Mouse (Mus musculus): ENCODE measurements around the gene Nudt14. TPM values are rescaled to one million over a fixed set of nuclear protein-coding genes. Genes with fewer than 3 reads are reported as not detected.
A peak's percentile ranks its signal among the peaks of the same experiment; 100 is the strongest.

The Nudt14 gene
- polyA plus RNA-seq, 1 experiment: 66.1 TPM

- 67% methylated on average over 7 of the region's 7 CpGs for WGBS
- Histone ChIP-seq H3K27me3 (replicated peaks; ENCODE audit: control insufficient read depth, insufficient read depth, low read length) (no peaks in the 10 kb centered on the region), H3K4me1 (ENCODE audit: control insufficient read depth, insufficient read depth, low read length) (no peaks in the 10 kb centered on the region), H3K27ac (ENCODE audit: insufficient read depth, low read depth, low read length) (0 out of 2 replicates have a peak overlapping the region, but pooled peaks have one; percentile 4), H3K4me3 (ENCODE audit: insufficient read depth, low read depth, low read length) (no peak overlapping the region), H3K36me3 (ENCODE audit: control insufficient read depth, insufficient read depth, low read length) (peaks cover 7% of the 10 kb centered on the region)
- no peak for DNase-seq
- TF ChIP-seq CTCF (conservative IDR thresholded peaks at IDR 0.05; ENCODE audit: insufficient read depth, insufficient read length, low read depth, low read length): no peak
- TF ChIP-seq POLR2A (IDR thresholded peaks at IDR 0.05; ENCODE audit: low read depth, low read length): no peak
Measured at GRCm38 (mm10) chr12:112961428-112961827, 19.5 kb upstream of the Nudt14 start.

GRCm38 (mm10) chr12:112959421-112959820 lies 17.5 kb upstream of the Nudt14 start:
- Histone ChIP-seq H3K36me3 (ENCODE audit: control insufficient read depth, insufficient read depth, low read length) (peaks cover 6% of the 10 kb centered on the region), H3K4me1 (ENCODE audit: control insufficient read depth, insufficient read depth, low read length) (no peaks in the 10 kb centered on the region), H3K4me3 (ENCODE audit: insufficient read depth, low read depth, low read length) (no peak overlapping the region), H3K27ac (ENCODE audit: insufficient read depth, low read depth, low read length) (no peak overlapping the region), H3K27me3 (replicated peaks; ENCODE audit: control insufficient read depth, insufficient read depth, low read length) (no peaks in the 10 kb centered on the region)
- TF ChIP-seq POLR2A (IDR thresholded peaks at IDR 0.05; ENCODE audit: low read depth, low read length) (no peak), CTCF (conservative IDR thresholded peaks at IDR 0.05; ENCODE audit: insufficient read depth, insufficient read length, low read depth, low read length) (no peak)
- no peak for DNase-seq
- 82% methylated on average over 8 of the region's 8 CpGs for WGBS

GRCm38 (mm10) chr12:112958303-112958702 lies 16.4 kb upstream of the Nudt14 start:
- WGBS: 30% methylated on average over 4 of the region's 4 CpGs
- no peaks in the 10 kb centered on the region for H3K4me1 ChIP-seq (ENCODE audit: control insufficient read depth, insufficient read depth, low read length)
- peaks cover 3% of the 10 kb centered on the region for H3K36me3 ChIP-seq (ENCODE audit: control insufficient read depth, insufficient read depth, low read length)
- no peaks in the 10 kb centered on the region for H3K27me3 ChIP-seq (replicated peaks; ENCODE audit: control insufficient read depth, insufficient read depth, low read length)
- no peak overlapping the region for H3K4me3 ChIP-seq (ENCODE audit: insufficient read depth, low read depth, low read length)
- H3K27ac ChIP-seq (ENCODE audit: insufficient read depth, low read depth, low read length): no peak overlapping the region
- no peak for TF ChIP-seq POLR2A (IDR thresholded peaks at IDR 0.05; ENCODE audit: low read depth, low read length)
- TF ChIP-seq CTCF (conservative IDR thresholded peaks at IDR 0.05; ENCODE audit: insufficient read depth, insufficient read length, low read depth, low read length): peak; percentile 52; the same call in 1 of the 2 replicates
- DNase-seq: peak; percentile 47

GRCm38 (mm10) chr12:112955800-112956199 lies 13.9 kb upstream of the Nudt14 start:
- Histone ChIP-seq H3K27me3 (replicated peaks; ENCODE audit: control insufficient read depth, insufficient read depth, low read length) (no peaks in the 10 kb centered on the region), H3K4me1 (ENCODE audit: control insufficient read depth, insufficient read depth, low read length) (no peaks in the 10 kb centered on the region), H3K4me3 (ENCODE audit: insufficient read depth, low read depth, low read length) (no peak overlapping the region), H3K36me3 (ENCODE audit: control insufficient read depth, insufficient read depth, low read length) (no peaks in the 10 kb centered on the region), H3K27ac (ENCODE audit: insufficient read depth, low read depth, low read length) (no peak overlapping the region)
- DNase-seq: peak; percentile 83
- WGBS: 42% methylated on average over 4 of the region's 4 CpGs
- TF ChIP-seq POLR2A (IDR thresholded peaks at IDR 0.05; ENCODE audit: low read depth, low read length) (no peak), CTCF (conservative IDR thresholded peaks at IDR 0.05; ENCODE audit: insufficient read depth, insufficient read length, low read depth, low read length) (peak; percentile 91)

GRCm38 (mm10) chr12:112952926-112953565 lies 11.1 kb upstream of the Nudt14 start:
- H3K4me3 ChIP-seq (ENCODE audit: insufficient read depth, low read depth, low read length): no peak overlapping the region
- H3K4me1 ChIP-seq (ENCODE audit: control insufficient read depth, insufficient read depth, low read length): no peaks in the 10 kb centered on the region
- no peaks in the 10 kb centered on the region for H3K36me3 ChIP-seq (ENCODE audit: control insufficient read depth, insufficient read depth, low read length)
- no peak for DNase-seq
- H3K27me3 ChIP-seq (replicated peaks; ENCODE audit: control insufficient read depth, insufficient read depth, low read length): no peaks in the 10 kb centered on the region
- TF ChIP-seq CTCF (conservative IDR thresholded peaks at IDR 0.05; ENCODE audit: insufficient read depth, insufficient read length, low read depth, low read length) (no peak), POLR2A (IDR thresholded peaks at IDR 0.05; ENCODE audit: low read depth, low read length) (no peak)
- 75% methylated on average over 3 of the region's 3 CpGs for WGBS
- no peak overlapping the region for H3K27ac ChIP-seq (ENCODE audit: insufficient read depth, low read depth, low read length)

GRCm38 (mm10) chr12:112952433-112952832 lies 10.5 kb upstream of the Nudt14 start:
- peak; percentile 76 for DNase-seq
- no peak overlapping the region for H3K4me3 ChIP-seq (ENCODE audit: insufficient read depth, low read depth, low read length)
- no peaks in the 10 kb centered on the region for H3K27me3 ChIP-seq (replicated peaks; ENCODE audit: control insufficient read depth, insufficient read depth, low read length)
- H3K36me3 ChIP-seq (ENCODE audit: control insufficient read depth, insufficient read depth, low read length): no peaks in the 10 kb centered on the region
- H3K27ac ChIP-seq (ENCODE audit: insufficient read depth, low read depth, low read length): no peak overlapping the region
- no peak for TF ChIP-seq CTCF (conservative IDR thresholded peaks at IDR 0.05; ENCODE audit: insufficient read depth, insufficient read length, low read depth, low read length)
- TF ChIP-seq POLR2A (IDR thresholded peaks at IDR 0.05; ENCODE audit: low read depth, low read length): no peak
- 12% methylated on average over 8 of the region's 8 CpGs for WGBS
- no peaks in the 10 kb centered on the region for H3K4me1 ChIP-seq (ENCODE audit: control insufficient read depth, insufficient read depth, low read length)

- no peak overlapping the region for H3K4me3 ChIP-seq (ENCODE audit: insufficient read depth, low read depth, low read length)
- DNase-seq: no peak
- H3K27me3 ChIP-seq (replicated peaks; ENCODE audit: control insufficient read depth, insufficient read depth, low read length): no peaks in the 10 kb centered on the region
- H3K27ac ChIP-seq (ENCODE audit: insufficient read depth, low read depth, low read length): no peak overlapping the region
- no peaks in the 10 kb centered on the region for H3K4me1 ChIP-seq (ENCODE audit: control insufficient read depth, insufficient read depth, low read length)
- WGBS: 19% methylated on average over 7 of the region's 7 CpGs
- no peaks in the 10 kb centered on the region for H3K36me3 ChIP-seq (ENCODE audit: control insufficient read depth, insufficient read depth, low read length)
- TF ChIP-seq CTCF (conservative IDR thresholded peaks at IDR 0.05; ENCODE audit: insufficient read depth, insufficient read length, low read depth, low read length) (no peak), POLR2A (IDR thresholded peaks at IDR 0.05; ENCODE audit: low read depth, low read length) (no peak)
Measured at GRCm38 (mm10) chr12:112951150-112951842, 9.4 kb upstream of the Nudt14 start.
